Mouse (Mus musculus) thymus, postnatal 10 days (tissue): ENCODE data around the gene Pacrg.
A peak's percentile ranks its signal among the peaks of the same experiment; 100 is the strongest.

ENCODE experiments used
- DNase-seq, 2 experiments: peaks; one replicate each; pipeline ENCODE4 v3.0.0; 2021; ENCODE audit warnings: low spot score in 2 of 2

The Pacrg gene

DNA sequence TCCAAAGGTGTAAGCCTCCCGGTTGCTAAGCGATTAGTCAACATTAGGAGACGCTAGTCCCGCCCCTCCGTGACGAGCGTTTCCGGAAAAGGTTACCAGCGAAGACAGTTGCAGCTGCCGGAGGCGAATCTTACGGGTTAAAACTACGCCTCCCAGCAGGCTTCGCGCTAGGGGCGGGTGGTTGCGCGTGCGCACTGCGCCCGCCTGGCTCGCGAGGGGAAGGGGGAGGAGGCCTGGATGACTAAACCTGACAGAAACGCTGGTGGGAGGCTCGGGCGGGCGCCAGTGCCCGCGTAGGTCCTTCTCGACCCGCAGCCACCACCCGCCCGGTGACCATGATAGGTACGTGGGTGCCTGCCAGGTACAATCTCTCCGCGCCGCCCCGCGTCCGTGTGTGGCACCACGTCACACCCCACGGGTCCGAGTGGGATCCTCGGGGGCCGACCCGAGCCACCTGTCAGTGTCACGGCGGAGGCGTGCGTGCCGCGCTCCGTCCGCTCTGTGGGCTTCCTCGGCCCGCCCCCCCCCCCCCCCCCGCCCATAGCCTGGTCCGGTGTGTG is at the start of gene Pacrg, which contains the start of gene Prkn:
Gene Pacrg (minus strand): TSS at position 164 of the 560 bp plus-strand sequence.
Gene Prkn (plus strand): TSS at position 237 of the 560 bp plus-strand sequence.
- DNase-seq, result peak; percentile 96 to 97

- DNase-seq, result no peak
These were observed 47.8 kb upstream of the Pacrg start for GRCm38 (mm10) chr17:10887924-10888323.

- DNase-seq, result no peak
These were observed 42.1 kb upstream of the Pacrg start for GRCm38 (mm10) chr17:10882260-10882659.

- DNase-seq, result no peak
These were observed 38.9 kb upstream of the Pacrg start for GRCm38 (mm10) chr17:10878986-10879385.

- DNase-seq, result no peak
These were observed 34.4 kb upstream of the Pacrg start for GRCm38 (mm10) chr17:10874208-10875187.

- DNase-seq, result no peak
These were observed 14.1 kb upstream of the Pacrg start for GRCm38 (mm10) chr17:10854207-10854606.

DNA sequence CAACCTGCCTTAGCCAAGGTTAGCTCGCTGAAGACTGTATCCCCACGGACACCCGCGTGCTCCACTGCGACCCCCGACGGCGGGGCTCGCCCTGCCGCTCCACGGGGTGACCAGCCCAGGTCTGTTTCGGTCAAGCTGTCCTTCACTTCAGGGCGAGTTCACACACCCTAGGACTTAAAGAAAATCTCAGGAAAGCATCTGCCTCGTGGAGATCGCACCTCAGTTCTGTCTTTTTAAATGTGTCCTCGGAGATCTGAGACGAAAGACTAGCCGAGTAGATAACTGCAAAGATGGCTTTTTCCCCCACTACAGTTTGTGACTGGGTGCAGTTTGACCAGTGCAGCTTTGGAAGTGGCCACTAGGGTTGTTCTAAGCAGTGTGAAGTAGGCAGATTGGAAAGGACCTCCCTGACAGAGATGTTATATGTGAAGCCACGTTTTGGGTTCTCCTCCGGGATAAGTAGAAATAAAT is 655 bp upstream of the Pacrg start:
- peak; percentile 9 to 15 for DNase-seq

DNA sequence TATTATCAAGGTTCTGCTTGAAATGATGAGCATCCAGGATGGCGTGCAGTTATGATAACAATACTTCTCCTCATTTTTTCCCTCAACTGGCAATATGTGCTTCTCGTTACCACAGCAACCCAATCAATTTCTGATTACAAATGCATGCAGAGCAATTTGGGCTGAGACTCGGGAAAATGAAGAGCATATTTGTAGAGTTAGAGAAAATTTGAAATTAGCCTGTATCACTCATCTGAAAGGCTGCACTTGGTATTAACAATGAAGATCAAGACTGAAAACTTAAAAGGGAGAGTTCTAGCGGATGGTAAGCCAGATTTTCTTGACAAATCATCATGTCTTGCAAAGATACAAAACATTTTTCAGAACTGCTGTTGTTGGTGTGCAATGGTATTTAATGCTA is 21.1 kb downstream of the Pacrg start:
- DNase-seq, result no peak

DNA sequence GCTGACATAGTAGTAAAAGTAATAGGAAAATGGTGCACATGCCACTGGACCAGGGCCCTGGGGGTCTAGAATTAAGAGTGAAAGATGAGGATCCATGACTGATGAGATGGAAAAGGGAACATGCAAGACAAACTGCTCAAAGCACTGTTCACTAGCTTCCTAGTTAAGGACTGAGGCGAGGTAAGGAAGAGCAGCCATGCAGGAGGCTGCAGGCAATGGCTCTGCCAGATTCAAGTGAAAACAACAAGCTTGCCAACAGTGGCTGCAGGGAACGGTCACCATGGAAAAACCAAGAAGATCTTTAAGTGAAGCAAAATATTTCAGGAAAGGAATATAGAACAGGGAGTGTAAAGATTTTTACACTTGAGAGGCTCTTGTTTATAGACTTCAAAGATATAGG is 31.5 kb downstream of the Pacrg start:
- DNase-seq, result no peak

DNA sequence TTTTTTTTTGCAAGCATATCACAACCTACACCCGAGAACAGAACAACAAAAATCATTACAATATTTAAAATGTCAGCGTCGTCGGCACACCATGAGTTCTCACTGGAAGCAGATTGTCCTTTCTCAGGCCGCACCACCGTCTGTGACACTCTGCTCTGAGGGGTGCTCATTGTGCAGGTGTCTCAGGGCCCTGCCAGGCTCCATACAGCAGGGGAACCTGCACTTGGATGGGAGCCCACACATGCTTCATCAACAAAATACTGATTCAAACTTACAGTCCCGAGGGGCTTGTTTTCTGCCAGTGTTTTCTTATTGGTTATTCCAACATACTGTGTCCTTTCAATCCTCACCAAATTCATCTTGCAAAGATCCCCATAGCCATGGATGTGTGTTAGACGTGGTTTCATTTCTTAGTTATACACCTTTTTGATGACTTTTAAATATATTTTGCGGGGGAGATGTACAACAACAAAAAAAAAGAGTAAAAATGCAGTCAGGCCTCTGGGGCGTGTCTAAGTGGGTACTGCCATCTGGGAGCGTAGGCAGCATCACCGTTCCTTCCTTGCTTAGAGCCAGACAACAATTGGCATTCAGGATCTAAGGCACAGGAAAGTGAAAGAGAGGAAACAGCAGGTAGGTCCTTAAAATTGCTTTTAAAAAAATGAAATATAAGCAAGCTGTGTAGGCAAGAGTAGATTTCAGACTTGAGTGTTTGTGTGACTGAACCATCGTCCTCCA is 32.7 kb downstream of the Pacrg start:
- no peak for DNase-seq

- no peak for DNase-seq
These were observed 33.4 kb downstream of the Pacrg start for GRCm38 (mm10) chr17:10806692-10807091.

DNA sequence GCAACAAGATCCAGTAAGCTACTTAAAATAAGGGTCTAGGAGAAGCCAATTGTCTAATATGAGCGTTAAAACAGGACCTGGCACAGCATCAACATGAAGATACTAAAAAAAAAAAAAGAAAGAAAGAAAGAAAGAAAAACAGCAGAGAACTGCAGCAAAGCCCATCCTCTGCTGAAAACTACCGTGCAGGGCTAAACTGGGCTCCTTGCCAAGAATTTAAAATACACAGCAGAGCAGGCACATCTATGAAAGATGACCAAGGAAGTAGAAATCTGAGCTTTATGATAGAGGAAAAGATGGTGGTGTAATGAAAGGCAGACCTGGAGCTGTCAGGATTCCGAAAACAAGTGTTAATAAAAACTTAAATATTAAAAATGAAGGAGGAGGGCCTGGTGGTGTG is 48.5 kb downstream of the Pacrg start:
- DNase-seq, result no peak

DNA sequence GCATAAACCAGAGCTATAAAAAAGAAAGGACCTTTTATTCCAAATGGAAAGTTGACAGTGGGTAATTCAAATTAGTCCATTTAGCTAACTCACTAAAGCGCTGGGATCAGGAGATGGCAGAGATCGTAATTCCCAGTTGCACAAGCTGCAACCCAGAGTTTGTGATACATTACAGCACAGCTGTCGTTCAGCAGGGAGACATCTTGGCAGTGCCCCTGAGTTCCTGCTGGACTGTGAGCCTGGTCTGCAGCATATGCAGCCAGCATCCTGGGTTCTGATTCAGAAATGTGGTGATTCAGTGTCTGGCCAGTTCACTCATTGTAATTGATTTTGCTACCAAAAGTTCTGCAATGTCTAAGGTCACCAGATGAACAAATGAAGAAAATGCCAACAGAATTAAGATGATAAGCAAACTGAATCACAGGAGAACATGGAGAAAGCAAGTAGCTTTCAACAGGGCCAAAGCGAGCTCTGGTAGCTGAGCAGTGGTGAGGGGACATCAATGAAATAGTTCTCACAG is 55.6 kb downstream of the Pacrg start:
- DNase-seq, result no peak

GRCm38 (mm10) chr17:10776503-10776902 is 63.6 kb downstream of the Pacrg start:
- DNase-seq, result no peak

DNA sequence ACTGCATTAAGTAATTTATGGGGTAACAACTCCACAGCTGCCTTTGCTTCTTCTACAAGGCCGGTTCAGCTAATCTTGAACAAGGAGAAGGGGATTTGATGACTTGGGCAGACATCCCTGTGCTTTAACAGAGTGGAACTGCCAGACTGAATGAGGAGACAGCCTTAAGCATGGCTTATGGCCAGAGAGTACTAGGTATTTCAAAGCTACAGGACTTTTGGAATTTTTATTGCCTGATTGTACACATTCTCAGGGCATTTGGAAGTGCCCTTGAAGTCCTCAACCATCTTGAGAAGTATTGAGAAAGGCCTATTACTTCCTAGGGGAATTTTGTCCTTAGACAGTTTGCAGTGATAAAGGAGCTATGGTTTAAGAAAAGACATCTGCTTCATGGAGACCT is 65.6 kb downstream of the Pacrg start:
- no peak for DNase-seq

- no peak for DNase-seq
These were observed 67.9 kb downstream of the Pacrg start for GRCm38 (mm10) chr17:10772207-10772606.

DNA sequence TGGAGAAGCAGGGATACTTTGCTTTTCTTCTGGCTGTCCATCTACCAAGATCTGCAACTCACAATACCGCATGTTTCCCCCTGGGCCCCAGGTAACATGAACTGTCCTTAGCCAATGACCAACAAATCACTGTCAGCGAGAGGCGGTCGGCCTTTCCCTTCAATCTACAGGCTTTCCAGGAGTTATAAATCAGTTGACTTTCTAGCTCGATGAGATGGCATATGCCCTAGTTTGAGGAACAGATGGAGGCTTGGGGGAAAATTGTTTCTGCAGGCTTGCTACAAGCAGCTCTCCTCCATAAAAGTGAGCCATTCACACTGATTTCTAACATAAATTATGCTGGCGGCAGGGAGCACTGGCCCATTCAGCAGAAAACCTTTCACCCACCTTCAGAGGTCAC is 70.2 kb downstream of the Pacrg start:
- no peak for DNase-seq

DNA sequence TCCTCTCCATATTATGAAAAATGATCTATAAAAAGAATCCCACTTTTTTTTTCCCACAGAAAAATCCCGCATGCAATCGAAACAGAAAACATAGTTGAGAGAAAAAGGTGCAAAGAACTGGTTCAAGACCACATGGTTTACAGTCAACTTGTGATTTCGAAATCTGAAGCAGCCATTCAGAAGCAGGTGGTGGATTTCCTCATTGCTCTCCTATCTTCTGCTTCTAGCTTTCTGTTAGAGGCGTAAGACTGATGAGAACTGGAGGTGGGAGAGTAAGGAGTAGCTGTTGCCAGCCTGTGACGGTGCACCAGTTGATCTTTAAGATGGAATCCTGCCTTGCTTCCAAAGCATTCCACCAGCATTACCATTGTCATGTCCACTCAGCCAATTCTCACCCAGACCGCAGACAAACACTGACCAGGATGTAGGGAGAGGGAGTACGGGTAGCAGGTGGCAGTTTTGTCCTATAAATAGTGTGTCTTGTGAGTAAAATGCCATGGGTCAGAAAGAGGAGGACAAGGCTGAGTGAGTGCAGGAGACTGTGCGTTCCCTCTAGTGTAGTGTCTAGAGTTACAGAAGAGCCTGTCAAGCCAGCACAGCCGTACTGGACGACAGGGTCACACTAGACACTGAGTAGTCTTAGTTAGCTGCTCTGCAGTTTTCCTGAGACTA is 73.2 kb downstream of the Pacrg start:
- DNase-seq, result no peak

- DNase-seq, result no peak
These were observed 75.8 kb downstream of the Pacrg start for GRCm38 (mm10) chr17:10764343-10764742.

DNA sequence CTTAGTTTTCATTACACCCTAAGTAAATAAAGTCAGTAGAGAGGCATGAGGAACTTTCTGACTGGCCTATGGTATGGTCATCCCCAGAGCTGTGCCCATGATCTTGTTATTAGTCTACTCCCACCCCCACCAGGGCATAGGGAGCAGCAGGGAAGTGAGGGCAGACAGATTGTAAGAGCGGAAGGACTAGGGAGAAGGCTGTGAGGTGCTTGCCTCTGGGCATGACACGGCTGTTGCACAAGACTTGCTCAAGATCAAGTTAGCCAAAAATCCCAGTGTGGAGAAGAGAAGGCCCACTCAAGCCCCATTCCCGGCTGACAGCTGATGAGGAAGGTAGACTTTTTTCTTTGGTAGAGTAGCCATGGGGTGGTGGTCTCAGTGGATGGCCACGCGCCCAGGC is 82.7 kb downstream of the Pacrg start:
- DNase-seq, result no peak

DNA sequence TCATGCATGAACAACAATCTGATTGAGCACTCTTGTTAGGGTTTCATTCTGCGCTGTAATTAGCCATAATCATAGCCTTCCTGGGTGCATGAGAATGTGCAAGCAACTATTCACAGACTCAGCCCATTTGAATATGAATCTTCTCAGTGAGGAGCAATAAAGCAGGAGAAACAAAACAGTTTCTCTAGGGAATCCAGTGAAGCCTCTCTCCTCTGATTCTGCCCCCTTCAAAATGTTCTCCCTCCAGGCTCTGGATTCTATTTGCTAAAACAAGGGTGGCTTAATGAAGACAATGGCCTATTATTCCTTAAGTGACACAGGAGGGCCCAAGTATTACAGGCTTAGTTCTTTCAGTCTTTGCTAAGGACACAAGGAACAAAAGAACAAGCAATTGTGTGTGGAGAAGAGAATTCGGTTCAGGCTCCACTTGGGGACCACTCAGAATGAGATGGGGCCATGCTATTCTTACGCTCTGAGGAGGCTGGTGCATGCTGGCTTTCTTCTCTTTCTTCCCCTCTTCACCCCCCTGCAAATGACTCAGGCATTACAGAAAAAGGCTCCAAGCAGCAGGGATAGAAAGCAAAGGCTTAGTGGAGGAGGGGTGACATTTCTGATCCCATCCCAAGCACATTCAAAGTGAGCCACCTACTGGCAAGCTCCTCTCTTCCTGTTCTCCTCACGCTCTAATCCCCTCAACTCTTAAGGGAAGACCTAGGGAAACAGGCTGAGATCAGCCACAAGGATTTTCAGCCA is 95.2 kb downstream of the Pacrg start:
- DNase-seq, result no peak
